Mouse (Mus musculus) mouse embryonic stem cell (cell line): ENCODE results near the gene Btbd1.

Experiments
- in situ Hi-C, 2 experiments: fragments of 300-500 bp; cut with MboI; formaldehyde crosslinking; loops; 1 replicate in 1 of 2; 3 replicates in 1 of 2; pipeline ENCODE4 v1.14.3; 2019 to 2020; ENCODE audit warnings: low sequenced_read_pairs in 2 of 2, low pct_unique_long_range_greater_than_20kb in 1 of 2, mixed read lengths in 1 of 2; ENCODE audit not compliant: unreplicated experiment in 1 of 2

Btbd1 gene

DNA sequence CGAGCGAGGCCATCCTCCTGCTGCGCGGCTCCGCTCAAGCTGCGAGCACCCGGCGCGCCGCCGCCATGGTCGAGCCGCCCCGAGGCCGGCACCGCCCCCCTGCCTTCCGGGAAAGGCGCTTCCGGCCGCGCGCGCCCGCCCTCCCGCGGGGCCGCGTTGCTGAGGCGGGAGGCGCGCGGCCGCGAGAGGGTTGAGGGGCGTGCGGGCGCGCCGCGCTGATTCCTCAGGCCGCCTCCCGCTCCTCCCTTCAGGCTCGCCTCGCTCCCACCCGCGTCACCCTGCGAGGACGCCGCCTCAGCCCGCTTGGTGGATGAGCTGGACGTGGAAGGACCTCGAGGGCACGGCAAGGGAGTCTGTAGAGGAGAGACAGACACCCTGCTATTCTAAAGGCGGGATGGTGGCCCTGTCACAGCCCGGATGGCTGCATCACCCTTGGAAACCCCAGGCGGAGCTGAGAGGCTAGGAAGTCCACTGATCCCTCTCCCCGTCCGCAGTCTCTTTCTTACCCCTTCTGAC lies at the start of gene Btbd1:
Gene Btbd1, minus strand, starts transcription at position 53 of the 516 bp plus-strand sequence.
- in situ Hi-C loops = no loop called here

DNA sequence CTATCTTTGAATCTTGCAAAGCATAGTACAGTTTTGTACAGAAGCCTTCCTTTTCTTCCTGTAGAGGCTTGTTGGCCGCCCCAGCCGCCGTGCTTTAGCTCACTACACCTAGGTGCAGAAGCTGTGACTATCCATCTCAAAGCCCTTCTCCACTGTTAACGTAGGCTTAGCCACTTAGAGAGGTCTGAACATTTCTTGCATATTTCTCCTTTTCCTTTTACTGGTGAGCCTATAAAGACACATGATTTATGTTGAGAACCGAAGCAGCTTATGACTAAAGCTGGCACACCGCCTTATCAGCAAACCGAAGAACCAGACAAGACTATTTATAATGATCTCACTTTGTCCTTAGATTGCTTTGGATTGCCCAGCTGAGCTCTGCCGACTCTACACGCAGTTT lies 46.1 kb upstream of the Btbd1 start:
- in situ Hi-C loops = loop anchor here in 1 of 2 experiments (25.0 kb wide), 1 partner anchor 88 kb away; the partner anchor contains the start of gene 3110040N11Rik

DNA sequence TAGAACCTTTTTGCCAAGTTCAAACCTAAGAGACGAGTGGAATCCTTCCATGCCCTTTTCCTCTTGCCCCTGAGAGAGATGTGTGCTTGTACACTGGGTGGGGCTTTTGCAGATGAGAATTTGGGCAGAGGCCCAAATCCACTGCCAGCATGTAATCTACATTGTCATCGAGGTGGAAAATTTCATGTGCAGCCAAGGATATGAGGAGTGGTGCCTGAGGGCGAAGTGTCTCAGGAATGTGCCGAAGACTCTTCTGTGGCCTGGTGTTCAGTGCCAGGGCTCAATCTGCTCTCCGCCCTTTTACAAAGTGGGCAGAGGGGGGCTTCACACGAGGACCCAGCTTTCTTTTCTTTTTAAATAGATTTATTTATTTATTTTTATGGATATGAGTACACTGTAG lies 45.4 kb upstream of the Btbd1 start:
- in situ Hi-C loops = loop anchor here in 1 of 2 experiments (25.0 kb wide), 1 partner anchor 87 kb away; the partner anchor contains the start of gene 3110040N11Rik

DNA sequence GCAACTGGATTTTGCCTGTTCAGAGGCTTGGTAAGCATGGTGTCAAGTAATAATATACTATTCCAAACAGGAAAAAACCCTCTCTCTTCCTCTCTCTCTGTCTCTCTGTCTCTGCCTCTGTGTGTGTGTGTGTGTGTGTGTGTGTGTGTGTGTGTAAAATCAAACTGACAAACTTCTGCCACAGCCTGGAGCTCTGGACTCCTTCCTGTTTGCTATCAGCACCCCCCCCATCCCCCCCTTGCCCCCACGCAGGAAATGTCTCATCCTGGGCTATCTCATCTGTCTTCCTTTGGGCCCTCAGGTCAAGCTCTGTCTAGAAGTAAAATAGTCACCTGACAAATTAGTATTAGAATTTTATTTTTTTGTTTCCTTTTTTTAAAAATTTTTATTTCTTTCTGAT lies 44.6 kb upstream of the Btbd1 start:
- in situ Hi-C loops = no loop called here

DNA sequence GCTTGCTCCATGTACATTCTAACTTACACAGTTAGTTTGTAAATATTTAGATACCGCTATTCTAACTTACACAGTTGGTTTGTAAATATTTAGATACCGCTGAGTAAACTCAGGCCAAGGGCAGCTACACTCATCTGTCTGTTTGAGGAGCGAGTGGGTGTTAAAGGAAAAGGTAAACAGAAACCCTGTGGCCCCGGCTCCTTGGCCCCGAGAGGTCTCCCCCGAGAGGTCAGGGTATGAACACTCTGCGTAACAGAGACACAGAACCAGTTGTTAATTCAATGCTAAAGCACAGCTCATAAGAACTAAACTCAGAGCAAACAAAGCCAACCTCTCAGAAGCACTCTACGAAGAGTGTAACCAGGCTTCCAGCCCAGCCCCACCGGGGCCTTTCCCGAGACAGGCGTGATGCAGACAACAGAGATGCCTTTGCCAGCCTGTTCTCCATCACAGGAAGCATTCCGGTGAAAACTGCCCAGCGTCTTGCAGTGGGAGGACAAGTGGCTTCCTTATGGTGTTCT lies 43.3 kb upstream of the Btbd1 start:
- in situ Hi-C loops = no loop called here

DNA sequence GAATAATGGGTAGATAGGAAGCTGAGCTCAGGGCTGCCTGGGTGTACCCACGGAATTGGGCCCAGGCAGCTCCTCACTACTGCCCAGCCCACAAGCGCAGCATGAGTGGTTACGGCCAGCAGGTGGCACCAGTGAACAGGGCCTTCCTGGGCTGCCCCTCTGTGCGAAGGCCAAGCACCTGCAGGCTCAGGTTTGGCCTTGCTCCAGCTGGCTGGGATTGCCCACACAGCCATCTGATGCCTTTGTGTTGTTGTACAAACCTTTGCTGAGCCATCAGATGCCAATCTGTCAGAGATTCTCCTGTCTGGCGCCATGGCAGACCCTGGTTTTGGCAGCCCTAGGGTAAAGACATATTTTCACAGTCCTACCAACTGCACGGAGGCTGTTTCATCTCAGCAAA lies 38.9 kb upstream of the Btbd1 start:
- in situ Hi-C loops = no loop called here

DNA sequence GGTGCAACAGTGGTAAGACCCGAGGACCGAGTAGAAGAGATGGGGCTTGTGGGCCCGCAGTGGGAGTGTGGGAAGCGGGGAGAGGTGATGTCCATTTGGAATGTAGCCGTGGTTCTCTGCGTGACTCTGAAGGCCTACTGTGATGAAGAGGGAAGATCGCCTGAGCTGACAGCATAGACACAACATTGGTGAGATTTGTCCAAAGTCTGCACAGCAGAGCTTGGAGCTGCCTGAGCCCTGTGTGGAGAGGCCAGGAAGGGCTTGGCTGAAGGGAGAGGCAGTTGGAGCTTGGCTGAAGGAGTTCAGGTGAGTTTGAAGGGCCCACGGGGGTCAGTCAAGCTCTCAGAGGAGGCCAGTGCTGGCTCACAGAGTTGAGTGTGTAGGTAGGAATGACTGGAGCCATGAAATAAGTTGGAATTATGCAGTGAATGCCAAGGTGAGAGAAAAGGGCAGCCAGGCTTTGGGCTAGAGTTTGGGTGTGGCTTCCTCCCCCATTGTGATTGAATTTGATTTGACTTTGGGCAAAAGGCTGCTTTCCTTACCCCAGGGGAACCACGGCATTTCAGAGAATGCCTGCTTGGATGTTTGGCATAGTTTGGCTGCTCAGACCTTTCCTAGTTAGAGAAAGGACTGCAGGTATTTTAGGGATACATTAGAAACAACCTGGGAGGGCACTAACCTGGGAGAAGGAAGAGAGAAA lies 38.1 kb upstream of the Btbd1 start:
- in situ Hi-C loops = no loop called here

DNA sequence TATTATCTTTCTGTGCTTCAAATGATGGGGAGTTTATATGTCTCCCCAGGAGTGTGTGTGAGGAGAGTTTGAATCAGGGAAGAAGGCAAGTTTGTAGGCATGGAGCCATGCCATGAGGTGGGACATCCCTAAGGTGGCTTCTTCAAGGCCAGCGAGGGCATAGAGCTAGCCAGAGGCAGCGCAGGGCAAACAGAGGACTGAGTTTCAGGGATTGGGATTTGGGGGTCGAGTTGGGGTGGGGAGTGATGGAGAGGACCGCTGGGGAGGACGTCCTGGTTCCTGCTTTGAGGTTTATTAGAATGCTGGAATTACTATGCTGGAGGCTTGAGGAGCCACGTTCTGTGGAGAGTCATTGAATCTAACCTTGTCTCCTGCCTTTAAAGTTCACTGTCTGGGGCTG lies 36.7 kb upstream of the Btbd1 start:
- in situ Hi-C loops = no loop called here

DNA sequence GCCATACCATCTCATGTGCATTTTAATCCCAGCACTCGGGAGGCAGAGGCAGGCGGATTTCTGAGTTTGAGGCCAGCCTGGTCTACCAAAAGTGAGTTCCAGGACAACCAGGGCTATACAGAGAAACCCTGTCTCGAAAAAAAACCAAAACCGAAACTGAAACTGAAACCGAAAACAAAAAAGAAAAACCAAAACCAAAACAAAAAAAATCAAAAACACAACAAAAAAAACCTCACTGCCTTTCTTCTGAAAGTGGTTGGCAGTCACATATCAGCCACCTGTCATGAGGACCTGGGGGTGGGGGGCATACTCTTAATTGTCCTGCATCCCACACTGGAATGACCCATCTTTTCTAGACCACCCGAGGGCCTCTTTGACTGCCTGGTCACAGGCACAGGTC lies 35.3 kb upstream of the Btbd1 start:
- in situ Hi-C loops = no loop called here

DNA sequence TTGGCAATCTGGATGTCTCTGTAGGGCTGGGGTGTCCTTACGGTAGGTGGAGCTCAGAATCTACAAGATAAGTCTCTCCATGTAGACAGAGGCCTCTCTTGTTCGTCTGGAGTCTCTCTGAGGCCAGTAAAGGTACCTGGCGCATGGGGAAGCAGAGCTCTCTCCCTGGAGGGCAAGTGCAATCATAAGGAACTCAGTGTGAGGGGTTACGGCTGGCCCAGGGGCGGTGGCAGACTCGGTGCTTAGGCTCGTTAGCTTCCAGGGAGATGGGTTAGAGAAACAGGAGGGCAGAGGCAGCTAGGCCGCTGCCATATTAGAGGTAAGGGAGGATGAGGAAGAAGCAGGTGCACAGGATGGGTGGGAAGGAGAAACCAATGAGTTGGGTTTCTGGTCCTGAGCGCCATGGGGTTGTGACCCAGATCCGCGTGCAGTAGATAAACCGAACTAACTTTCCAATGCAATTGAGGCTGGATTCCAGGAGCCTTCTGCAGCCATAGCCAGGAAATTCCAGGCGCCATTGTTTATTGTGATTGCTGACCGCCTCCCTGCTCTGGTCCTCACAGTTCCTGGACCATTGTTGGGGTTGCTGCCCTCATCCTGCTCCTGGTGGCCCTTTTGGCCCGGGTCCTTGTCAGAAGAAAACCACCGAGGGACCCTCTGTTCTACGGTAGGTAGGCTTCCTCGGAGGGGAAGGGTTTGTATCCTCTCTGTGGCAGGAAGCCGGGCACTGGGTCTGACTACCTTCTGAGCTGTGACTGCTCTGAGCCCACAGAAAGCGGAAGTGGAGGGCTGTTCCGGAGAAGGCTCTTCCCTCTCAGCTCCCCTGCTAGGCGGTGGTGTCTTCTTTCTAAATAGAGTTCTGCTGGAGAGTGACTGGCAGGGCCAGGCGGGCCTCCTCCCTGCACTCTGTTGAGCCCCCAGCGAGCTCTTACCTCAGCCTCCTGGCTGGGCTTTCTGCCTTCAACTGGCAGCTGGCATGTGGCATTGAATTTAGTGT lies 33.7 kb upstream of the Btbd1 start:
- in situ Hi-C loops = no loop called here

DNA sequence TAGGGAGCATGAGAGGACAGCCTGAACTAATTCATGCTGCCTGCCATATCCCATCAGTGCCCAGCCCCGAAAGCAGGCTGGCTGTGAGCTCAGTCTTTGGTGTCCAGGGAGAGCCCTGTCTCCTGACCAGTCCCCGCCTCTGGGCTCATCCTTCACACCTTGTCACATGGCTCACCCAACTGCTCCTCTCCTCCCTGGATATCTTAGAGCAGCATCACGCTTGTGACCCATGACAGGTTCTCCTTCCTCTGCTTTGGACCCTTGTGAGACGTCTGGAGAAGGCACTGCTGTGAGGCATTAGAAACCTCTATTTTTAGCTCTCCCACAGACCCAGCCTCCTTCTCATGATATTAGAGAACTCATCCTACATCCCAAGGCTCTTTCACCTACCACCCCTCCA lies 32.7 kb upstream of the Btbd1 start:
- in situ Hi-C loops = no loop called here

DNA sequence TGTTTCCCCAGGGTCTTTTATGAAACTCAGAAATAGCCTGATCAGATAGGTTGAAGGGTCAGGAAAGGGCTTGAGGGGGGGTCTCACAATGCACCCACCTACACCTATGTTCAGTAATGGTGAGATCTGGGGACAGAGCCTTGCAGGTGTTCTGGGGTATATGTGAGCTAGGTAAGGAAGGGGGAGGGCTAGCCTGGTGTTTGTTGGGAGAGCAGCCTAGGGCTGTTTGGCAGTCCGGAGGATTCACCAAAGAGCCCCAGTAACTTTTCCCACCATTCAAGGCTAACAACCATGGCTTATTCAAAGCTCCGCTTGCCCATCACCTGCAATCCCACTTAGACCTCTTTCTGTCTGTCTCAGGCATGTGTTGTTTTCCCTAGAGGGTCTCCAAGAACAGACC lies 32.2 kb upstream of the Btbd1 start:
- in situ Hi-C loops = no loop called here

DNA sequence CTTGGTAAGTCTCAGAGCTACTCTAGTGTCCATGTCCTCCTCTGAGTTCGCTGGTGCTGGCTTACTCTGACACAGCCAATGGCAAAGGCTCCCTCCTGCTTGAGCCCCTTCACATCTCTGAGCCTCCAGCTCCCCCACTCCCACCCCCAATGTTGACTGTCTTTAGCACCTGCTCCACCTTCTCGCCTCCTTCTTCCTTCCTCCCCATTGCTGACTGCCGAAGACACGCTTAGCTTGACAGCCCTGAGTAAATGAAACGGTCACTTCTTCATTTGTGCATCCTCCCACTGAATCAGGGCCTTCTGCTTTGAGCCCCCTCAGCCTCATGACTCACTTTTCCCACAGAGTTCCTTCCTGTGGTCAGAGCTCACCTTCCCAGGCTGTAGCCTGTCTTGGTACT lies 31.8 kb upstream of the Btbd1 start:
- in situ Hi-C loops = no loop called here

DNA sequence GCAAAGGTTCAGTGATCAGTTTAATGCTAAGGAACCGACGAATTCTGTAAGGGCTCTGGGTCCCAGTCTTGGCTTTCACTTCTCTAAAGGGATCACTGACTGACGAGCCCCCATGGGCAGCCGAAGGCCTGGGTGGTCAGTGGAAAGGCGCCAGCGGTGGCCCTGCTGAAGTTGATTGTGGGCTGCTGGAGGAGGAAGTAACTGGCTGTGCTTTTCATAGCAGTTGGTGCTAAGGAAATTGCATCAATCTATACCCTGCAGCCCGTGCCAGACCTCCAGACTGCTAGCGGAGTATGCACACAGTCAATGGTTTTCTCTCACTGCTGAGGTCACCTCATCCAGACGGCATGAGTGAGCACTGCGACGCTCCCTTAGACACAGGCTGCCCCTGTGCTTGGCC lies 30.8 kb upstream of the Btbd1 start:
- in situ Hi-C loops = no loop called here

DNA sequence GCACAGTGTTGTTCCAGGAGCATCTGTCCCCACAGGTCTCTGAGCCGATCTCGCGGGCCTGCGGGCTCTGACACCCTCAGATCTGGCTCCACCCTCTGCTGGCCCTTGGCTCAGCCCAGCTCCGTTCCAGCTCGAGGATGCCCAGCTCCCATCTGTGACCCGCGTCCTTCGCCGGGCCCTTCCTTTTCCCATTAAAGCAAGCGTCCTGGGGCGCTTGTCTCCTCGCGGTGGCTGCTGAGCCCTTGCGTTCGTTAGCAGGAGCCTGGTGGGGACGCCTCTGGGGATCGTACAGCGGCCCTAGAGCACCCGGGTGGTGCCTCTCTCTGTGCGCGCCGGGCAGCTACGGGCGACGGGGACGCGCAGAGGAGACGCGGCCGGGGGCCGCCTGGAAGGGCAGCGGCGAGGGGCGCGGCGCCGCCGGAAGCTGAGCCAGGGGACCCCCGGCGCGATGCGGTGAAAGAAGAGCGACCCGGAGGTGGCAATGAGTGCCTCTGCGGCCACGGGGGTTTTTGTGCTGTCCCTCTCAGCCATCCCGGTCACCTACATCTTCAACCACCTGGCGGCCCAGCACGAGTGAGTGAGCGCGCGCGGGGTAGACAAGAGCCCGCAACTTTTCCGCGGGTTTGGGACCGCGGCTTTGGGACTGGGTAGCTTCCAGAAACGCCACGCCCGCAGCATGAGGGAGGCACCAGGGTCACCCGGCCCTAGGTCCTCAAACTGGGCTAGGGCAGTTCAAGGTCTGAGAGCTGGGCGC lies 29.9 kb upstream of the Btbd1 start, which contains the start of gene Tm6sf1:
Gene Tm6sf1, plus strand, starts transcription at position 34 of the 754 bp plus-strand sequence.
- in situ Hi-C loops = no loop called here

DNA sequence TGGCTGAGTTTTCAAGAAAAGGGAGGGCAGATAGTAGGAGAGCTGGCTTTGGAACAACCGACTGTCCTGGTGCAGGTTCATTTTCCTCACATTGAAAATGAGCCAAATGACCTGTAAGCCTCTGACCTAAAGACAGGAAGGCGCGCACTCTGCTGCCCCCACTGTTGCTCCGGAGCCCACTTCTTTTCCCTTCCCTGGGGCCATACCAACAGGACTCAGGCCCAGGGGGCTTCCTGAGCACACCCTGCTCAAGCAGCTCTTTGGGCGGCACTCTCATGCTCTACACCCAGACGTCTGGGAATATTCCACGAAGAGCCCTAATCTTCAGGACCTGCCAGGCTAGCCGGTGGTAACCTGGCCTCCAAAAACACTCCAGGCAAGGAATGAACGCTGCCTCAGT lies 29.0 kb upstream of the Btbd1 start:
- in situ Hi-C loops = no loop called here

DNA sequence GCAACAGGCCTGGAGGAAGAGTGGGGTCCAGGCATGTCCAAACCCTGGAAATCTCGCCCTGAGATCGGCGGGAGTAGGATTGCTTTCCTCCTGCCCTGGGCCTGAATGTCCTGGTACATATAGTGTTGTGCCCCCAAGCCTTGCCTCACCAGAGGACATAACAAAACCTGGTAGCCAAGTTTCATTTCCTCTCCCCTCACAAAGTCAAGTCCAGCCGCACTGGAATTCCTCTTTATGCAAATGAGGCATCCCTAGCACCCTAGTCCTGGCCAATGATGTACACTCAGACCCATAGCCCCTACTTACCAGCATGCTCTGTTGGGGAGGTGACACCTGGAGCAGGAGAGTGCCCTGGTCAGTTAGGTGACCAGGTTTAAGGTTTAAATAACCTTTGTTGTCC lies 27.0 kb upstream of the Btbd1 start:
- in situ Hi-C loops = no loop called here

DNA sequence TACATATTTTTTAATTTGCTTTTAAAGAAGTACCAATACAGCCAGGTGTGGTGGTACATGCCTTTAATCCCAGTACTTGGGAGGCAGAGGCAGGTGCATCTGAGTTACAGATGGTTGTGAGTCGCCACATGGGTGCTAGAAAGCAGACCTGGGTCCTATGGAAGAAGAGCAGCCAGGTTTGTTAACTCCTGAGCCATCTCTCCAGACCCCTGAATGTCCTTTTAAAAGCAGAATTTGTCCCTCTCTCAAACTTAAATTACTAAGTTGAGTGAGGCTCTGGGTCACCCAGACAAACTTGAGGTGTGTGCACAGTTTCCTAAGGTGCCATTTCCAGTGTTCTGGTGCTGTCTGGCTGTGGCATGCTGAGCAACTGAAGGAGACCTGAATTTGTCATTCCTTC lies 26.5 kb upstream of the Btbd1 start, which contains the start of gene Gm10160:
Gene Gm10160, minus strand, starts transcription at position 101 of the 400 bp plus-strand sequence.
- in situ Hi-C loops = no loop called here
